Mouse (Mus musculus): ENCODE results near the gene Scube3.
A peak's percentile ranks its signal among the peaks of the same experiment; 100 is the strongest.

Scube3 gene

DNA sequence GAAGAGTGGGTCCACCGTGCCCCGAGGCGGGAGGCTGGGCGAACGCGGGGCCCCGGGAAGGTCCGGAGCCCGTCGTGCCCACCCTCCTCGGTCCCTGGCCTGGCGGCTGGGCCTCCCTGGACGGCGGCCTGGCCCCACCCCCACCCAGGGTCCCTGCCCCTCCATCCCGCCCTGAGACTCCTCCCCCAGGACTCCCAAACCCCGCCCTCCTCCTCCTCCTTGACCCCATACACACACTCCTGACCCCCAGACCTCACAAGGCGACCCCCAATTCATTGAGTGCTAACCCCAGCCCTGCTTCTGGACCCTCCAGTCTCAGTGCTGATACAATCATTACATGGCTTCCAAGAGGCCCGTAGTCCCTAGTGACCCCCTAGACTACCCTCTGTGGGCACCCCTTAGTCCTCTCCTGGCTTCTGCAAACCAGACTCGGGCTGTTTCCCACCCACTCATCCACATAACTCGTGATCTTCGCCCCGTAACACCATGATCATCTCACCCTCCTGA, 35.7 kb downstream of the Scube3 start:
- peak in 1 of 2 experiments; percentile 54 for DNase-seq (ENCODE audit: low spot score in 2 of 2)

GRCm38 (mm10) chr17:28180331-28180730, 38.4 kb downstream of the Scube3 start:
- peak in 1 of 2 experiments; percentile 34 for DNase-seq (ENCODE audit: low spot score in 2 of 2)

DNA sequence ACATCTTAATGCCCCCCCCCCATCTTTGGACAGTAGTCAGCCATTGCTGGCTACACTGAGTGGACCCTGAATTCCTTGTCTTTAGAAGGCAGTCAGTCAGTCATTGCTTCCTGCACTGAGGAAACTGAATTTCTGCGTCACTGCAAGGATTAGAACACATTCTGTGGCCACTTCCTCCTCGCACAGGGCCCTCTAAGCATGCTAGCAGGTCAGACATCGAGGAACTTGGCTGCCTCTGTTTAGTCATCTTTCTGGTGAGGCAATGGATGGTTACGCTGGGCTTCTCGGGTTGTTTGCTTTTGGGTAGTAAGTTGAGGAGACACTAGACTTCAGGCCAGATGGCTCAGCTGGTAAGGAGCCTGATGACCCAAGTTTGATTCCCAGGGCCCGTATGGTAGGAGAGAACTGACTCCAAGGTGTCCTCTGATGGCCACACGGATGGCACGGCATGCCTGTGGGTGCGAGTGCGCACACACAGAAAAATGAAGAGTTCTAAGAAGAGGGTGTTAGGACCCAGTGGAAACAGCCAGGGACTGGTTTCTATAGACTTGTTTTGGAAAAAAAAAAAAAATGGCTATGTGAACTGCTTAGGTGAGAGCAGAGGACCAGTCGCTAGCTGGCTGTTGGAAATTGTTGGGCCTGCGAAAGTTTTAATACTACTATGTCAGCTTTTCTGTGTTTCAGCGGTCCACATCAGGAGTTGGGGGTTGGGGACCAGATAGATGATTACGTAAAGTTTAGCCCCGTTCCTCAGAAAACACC, 39.0 kb downstream of the Scube3 start:
- no peak for DNase-seq (ENCODE audit: low spot score in 2 of 2)

DNA sequence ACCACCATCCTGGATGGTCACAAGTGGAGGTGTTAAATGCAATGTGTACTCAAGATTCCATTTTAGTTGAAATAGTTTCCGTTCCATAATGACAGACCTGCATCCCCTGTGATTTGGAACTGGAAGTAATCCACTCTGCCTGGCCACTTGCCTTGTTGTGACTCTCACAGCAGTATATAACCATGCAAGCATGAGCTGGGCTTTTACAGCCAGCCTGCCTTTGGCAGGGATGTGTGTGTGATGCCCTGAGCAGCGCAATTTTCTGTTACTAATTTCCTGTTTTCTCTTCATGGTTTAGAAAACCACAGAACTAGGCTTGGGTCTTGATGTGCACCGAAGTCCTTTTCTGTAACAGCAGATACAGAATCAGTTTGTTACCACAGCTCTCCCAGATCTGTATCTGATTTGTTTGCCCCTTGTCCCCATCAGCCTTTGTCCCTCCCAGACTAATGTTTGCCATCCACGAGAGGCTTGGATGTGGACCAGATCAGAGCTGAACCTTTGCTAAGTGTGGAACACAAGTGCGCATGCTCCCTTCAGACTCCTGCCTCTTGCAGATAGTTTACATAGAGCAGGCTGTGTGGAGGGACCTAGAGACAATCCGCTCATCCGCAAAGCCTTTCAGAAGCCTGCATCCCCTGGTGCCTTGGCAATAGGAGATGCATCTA, 43.2 kb downstream of the Scube3 start:
- DNase-seq (ENCODE audit: low spot score in 2 of 2) = peak in 1 of 2 experiments; percentile 35

DNA sequence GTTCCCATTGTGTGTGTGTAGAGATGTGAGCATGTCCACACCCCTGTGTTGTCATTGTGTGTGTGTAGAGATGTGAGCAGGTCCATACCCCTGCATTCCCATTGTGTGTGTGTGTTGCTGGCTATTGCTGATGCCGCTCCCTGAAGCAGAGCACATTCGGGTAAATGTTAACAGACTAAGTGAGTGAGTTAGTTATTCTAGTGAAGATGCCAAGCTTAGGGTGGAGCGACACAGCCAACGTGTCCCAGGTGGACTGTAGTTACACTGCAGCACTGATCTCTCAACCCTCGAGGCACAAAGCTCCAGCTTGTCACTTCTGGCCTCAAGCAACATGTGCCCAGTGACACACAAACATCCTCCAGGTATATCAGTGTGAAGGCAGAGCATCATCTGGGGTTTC, 46.4 kb downstream of the Scube3 start:
- DNase-seq (ENCODE audit: low spot score in 2 of 2) = no peak

DNA sequence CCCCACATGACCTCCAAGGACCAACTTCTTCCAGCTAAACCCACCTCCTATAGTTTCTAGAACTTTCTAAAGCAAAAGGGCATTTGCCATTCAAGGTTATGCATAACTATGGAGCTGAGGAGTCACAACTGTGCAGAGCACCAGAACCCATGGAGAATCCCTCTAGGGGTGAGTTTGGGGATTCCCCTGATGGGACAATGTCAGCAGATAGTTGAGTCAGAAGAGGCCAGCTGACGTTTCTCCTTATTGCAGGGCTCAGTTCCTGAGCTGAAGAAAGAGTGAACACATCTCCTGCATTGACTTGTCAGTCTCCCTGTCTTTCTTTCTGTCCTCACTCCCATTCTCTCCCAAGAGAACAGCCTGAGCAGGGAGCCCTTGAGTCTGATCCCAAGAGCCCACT, 50.8 kb downstream of the Scube3 start:
- no peak for DNase-seq (ENCODE audit: low spot score in 2 of 2)

GRCm38 (mm10) chr17:28193559-28193958, 51.6 kb downstream of the Scube3 start:
- no peak for DNase-seq (ENCODE audit: low spot score in 2 of 2)

DNA sequence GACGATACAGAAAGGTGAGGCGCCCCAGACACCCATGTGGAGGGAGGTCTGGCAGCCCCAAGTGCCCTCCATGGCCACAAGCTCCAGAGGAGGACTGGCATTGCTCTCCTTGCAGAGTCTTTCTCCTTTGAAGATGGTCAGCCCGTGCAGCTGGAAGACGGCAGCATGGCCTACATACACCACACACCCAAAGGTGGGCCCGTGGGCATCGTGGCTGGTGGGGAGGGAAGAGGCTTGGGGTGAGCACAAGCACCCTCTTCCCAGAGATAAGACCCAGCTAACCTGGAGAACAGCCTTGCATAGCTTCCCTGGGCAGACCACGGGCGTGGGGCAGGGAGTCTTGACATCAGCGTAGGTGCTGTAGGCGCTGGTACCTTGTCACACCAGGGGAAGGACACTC, 53.1 kb downstream of the Scube3 start:
- no peak for DNase-seq (ENCODE audit: low spot score in 2 of 2)

DNA sequence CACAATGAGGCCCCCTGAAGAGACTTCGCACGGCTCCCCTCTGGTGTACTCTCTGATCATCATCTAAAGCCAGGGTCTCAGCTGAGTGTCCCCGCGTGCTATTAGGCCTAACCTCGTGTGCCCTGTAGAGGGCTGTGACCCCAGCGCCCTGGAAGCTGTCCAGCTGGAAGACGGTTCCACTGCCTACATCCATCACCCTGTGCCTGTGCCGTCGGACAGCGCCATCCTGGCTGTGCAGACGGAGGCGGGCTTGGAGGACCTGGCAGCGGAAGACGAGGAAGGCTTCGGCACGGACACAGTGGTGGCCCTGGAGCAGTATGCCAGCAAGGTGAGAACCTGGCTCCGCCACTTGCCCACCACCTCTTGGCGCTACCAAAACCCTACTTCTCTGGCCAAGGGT, 55.7 kb downstream of the Scube3 start:
- peak in 1 of 2 experiments; percentile 33 for DNase-seq (ENCODE audit: low spot score in 2 of 2)

DNA sequence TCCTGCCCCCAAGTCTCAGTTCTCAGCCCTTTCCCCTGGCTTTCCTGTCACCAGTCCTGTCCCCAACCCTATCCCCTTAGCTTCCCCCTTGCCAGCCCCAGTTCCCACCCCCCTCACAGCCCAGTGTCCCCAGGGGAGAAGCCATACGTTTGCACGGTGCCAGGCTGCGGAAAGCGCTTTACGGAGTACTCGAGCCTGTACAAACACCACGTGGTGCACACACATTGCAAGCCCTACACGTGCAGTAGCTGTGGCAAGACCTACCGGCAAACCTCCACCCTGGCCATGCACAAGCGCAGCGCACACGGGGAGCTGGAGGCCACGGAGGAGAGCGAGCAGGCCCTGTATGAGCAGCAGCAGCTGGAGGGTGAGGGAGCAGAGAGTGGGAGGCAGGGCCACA, 60.0 kb downstream of the Scube3 start:
- DNase-seq (ENCODE audit: low spot score in 2 of 2) = no peak

DNA sequence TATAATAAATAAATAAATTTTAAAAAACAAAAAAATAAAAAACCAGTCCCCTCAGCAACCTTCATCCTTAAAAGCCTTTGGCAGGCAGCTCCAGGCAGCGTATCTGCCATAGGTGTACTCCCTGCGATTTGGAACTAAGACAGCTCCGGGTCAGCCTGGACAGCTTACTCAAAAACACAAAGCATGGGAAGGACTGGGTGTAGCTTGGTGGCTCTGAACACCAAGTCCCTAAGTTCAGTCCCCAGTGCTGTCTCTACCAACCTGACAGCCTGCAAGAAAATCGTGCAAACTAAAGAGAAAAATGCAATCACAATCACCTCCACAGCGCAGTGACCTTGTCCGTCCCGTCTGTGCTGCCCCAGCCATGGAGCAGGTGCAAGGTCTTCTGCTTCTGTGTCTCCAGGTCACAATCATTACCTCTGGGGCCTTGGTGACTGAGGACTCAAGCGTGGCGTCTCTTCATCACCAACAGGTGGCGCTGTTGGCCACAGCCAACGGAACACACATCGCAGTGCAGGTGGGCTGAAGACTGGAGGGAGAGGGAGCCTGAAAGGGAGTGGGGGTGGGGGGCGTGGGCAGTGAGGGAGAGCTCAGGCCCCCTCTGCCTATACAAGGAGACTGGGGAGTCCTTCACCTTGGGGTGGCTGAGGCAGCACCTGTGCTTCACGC, 62.2 kb downstream of the Scube3 start:
- DNase-seq (ENCODE audit: low spot score in 2 of 2) = peak in 1 of 2 experiments; percentile 67

DNA sequence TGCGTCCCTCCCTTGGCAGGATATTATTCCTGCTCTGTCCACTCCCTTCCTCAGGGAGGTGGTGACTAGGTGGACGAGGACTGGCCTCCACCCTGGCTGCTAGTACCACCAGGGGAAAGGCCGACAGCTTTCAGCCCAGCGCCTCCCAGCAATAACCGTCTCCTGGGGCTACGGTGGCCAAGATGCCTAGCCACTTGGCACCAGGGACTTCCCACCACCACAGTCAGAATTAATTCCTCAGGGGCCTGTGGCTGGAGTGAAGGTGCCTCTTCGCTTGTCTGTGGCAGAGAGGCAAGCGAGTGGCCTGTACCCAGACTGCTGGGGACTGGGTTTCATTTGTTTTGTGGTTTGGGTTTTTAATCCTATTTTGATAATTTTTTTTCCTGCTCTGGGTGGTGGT, 63.5 kb downstream of the Scube3 start:
- DNase-seq (ENCODE audit: low spot score in 2 of 2) = no peak

DNA sequence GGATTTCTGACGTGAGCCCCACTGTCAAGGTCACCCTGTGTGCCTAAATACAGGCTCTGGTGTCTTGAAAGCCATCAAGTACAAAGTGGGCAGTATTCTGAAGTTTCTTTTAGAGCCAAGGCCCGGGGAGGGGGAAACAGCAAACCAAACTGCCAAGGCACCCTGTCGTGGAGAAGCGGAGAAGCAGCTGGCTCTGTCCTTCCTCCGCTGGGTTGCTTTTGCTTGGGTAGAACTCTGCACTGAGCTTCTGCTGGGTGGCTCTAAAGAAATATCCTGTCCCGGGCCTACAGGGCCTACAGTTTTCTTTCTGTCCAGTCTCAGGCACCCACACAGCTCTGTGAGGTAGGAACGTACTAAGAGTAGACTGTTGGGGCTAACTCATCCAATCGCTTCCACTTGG, 65.2 kb downstream of the Scube3 start:
- no peak for DNase-seq (ENCODE audit: low spot score in 2 of 2)

DNA sequence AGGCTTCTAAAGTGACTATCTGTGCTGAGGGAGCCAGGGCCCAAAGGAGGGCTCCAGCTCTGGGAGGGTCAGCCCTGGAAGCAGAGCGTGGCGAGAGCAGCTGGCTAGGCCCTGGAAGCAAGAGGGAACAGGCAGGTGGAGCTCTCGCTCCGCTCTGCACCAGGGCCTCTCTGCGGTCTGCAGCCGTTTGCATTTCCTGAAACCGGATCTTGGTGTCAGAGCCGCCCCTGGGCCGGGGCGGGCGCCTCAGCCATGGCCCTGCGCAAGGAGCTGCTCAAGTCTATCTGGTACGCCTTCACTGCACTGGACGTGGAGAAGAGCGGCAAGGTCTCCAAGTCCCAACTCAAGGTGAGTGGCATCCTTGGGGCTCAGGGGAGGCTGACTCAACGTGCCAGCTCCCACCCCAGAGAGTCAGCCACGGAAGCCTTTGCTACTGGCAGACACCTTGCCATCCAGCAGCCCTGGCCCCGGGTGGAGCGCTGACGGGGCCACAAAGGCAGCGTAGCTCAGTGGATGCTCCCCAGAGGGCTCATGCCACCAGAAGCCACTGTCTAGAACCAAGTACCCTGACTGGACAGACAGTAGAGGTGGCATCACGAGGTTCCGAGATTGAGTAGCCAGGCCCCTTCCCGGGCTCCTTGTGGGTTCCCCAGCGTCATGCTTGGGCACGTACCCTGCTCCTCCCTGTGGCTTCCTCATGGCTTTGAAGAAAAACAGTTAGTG, 65.8 kb downstream of the Scube3 start, which contains the start of gene Def6:
Gene Def6, plus strand, starts transcription at position 188 of the 723 bp plus-strand sequence.
- peak; percentile 68 to 70 for DNase-seq (ENCODE audit: low spot score in 2 of 2)

GRCm38 (mm10) chr17:28208314-28208612, 66.3 kb downstream of the Scube3 start:
- no peak for DNase-seq (ENCODE audit: low spot score in 2 of 2)

DNA sequence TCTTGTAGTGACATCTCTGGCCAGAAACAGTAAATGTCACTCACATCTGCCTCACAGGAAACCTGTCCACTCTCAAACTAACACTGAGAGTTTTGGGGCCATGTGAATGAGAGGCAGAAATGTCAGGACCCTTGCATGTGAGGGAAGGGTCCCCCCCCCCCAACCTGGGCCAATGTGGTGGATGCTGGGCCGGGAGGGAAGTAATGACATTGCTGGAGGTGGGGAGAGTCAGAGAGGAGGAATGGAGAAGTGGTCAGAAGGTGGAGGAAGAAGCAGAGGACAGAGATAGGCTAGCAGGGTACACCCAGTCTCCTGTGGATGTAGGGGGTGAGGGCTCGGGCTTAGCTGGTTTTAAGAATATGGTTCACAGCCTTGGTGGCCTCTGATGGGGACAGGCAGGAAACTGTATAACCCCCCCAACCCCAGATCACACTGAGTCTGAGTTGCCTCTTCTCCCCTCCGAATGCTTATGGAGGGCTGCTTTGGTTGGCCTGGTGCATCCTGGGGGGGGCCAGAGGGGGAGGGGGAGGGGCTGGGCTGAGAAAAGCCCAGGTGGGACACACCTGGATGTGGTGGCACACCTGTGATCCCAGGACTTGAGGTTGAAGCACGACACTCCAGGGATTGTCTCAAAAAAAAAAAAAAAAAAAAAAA, 67.6 kb downstream of the Scube3 start:
- DNase-seq (ENCODE audit: low spot score in 2 of 2) = no peak

DNA sequence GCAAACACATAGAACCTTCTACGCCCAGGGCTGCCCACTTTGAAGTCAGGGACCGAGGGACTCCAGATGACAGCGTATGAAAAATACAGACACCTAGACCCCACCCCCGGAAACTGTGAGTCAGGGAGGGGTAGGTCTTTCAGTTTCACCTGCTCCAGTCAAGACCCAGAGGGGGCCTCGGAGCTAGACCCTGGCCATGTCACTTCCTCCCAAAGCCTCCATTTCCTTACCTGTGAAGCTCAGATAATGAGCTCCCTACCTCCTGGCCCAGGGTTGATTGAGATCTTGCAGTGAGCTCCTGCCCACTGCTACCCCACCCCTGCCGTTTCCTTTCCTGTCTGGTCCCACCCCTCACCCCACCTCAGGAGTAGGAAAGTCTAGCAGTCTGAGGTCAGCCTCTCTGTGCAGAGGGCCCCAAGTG, 70.0 kb downstream of the Scube3 start:
- no peak for DNase-seq (ENCODE audit: low spot score in 2 of 2)

DNA sequence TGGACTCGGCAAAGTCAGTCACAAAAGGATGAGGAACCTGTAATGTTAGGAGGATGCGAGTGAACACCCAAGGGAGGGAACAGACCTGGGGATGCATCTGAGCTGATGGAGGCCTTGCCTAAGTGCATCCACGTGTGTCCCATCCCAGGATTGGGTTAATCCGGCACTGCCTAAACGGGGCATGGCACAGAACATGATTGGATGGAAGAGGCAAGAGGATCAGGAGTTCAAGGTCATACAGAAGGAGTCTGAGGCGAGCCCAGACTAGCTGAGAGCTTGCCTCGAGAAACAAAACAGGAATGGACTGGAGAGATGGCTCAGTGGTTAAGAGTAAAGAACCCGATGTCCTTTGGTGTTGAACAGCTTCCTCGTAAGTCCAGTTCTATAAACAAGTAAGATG, 70.5 kb downstream of the Scube3 start:
- DNase-seq (ENCODE audit: low spot score in 2 of 2) = no peak

DNA sequence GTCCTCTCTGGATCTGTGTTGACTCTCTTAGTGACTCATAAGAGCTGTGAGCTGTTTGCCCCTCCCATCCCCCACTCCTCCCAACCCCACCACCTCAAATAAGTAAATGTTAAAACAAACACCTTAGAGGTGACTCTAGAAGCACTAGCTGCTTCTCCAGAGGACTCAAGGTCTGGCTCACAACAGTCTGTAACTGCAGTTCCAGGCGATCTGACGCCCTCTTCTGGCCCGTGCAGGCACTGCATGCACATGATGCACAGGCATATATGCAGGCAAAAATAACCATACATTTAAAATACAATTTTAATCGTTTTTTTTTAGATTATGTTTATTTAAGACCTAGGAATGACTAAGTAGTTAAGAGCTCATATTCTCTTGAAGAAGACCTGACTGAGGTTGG, 71.3 kb downstream of the Scube3 start:
- DNase-seq (ENCODE audit: low spot score in 2 of 2) = no peak

- no peak for DNase-seq (ENCODE audit: low spot score in 2 of 2)
Observed at GRCm38 (mm10) chr17:28216791-28217190, 74.8 kb downstream of the Scube3 start.
